Mouse (Mus musculus) limb, embryonic 11.5 days (tissue): Measurements from ENCODE around the gene Hspa12a. TPM values are rescaled to one million over a fixed set of nuclear protein-coding genes. Genes with fewer than 3 reads are reported as not detected.

Experiments
- ATAC-seq: fragments of 200-750 bp; cut with Nextera tagmentation; 2 replicates; pipeline ENCODE4 v1.8.0; 2017; ENCODE audit warnings: low read depth; ENCODE audit not compliant: insufficient number of reproducible peaks, low FRiP score, low TSS enrichment
- DNase-seq: peaks from one replicate; pipeline ENCODE4 v3.0.0-alpha.2; 2015; ENCODE audit warnings: low spot score
- H3K27ac ChIP-seq: fragments of 300-500 bp; sonication (generic); replicated peaks from 2 replicates; pipeline ENCODE4 v1.5.1; 2014; ENCODE audit warnings: low read depth, mild to moderate bottlenecking, low read length
- H3K27me3 ChIP-seq: fragments of 300-500 bp; sonication (generic); 2 replicates; pipeline ENCODE4 v1.6.1; 2014; ENCODE audit warnings: mild to moderate bottlenecking, low read length, mixed read lengths; ENCODE audit not compliant: control insufficient read depth, insufficient read depth
- H3K36me3 ChIP-seq: fragments of 300-500 bp; sonication (generic); 2 replicates; pipeline ENCODE4 v1.6.1; 2014; ENCODE audit warnings: mild to moderate bottlenecking, low read length, moderate library complexity, mixed read lengths; ENCODE audit not compliant: control insufficient read depth, insufficient read depth
- H3K4me1 ChIP-seq: fragments of 300-500 bp; sonication (generic); 2 replicates; pipeline ENCODE4 v1.6.1; 2014; ENCODE audit warnings: low read length, mixed read lengths; ENCODE audit not compliant: control insufficient read depth, insufficient read depth
- H3K4me2 ChIP-seq: fragments of 300-500 bp; sonication (generic); 2 replicates; pipeline ENCODE4 v1.6.1; 2014; ENCODE audit warnings: low read depth, mild to moderate bottlenecking, moderate library complexity; ENCODE audit not compliant: severe bottlenecking
- H3K4me3 ChIP-seq: fragments of 300-500 bp; sonication (generic); 2 replicates; pipeline ENCODE4 v1.5.1; 2014; ENCODE audit warnings: low read depth, low read length
- H3K9ac ChIP-seq: fragments of 300-500 bp; sonication (generic); 2 replicates; pipeline ENCODE4 v1.6.1; 2014; ENCODE audit warnings: mild to moderate bottlenecking, low read length
- H3K9me3 ChIP-seq: fragments of 300-500 bp; sonication (generic); 2 replicates; pipeline ENCODE4 v1.6.1; 2016; ENCODE audit warnings: low read length; ENCODE audit not compliant: control insufficient read depth
- whole genome bisulfite sequencing: fragments of 180-500 bp; shearing (Covaris S2); extraction: QIAGEN DNeasy Blood & Tissue Kit; methylation state at CpG from one replicate; pipeline ENCODE4 v1.1.7; 2014; 5-methylcytosine and 5-hydroxymethylcytosine counted together
- polyA plus RNA-seq: library from polyadenylated mRNA; unstranded; fragments of >200 nt; fragmentation: Nextera tagmentation; extraction: Ambion mirVana; gene quantifications from 2 replicates; pipeline ENCODE4 v1.2.1, GENCODE M21; 2014

Gene Hspa12a
- polyA plus RNA-seq: 3.0 and 3.5 TPM in 2 replicates

GRCm38 (mm10) chr19:58942841-58943828 lies at the start of gene Hspa12a, which contains the start of gene Eno4:
Gene Hspa12a (minus strand): TSS chr19:58943654.
Gene Eno4 (plus strand): TSS chr19:58943425.
- WGBS: under 1% methylated on average over 65 of the region's 65 CpGs
- peak within 1 kb of the TSS; percentile 91 for H3K9ac ChIP-seq
- no peaks in the 10 kb centered on the region for H3K27me3 ChIP-seq
- peaks cover 3% of the 10 kb centered on the region; the same call in 1 of the 2 replicates for H3K4me1 ChIP-seq
- ATAC-seq: peak; percentile 93
- H3K4me3 ChIP-seq: peak within 1 kb of the TSS; percentile 65
- peak; percentile 99 for DNase-seq
- no peaks in the 10 kb centered on the region for H3K9me3 ChIP-seq
- H3K4me2 ChIP-seq: peak within 1 kb of the TSS; percentile 87
- no peaks in the 10 kb centered on the region for H3K36me3 ChIP-seq
- peak within 1 kb of the TSS; percentile 70 for H3K27ac ChIP-seq

GRCm38 (mm10) chr19:58981571-58981970 lies 38.1 kb upstream of the Hspa12a start:
- ATAC-seq (no peak), DNase-seq (no peak)
- 35% methylated on average over 9 of the region's 9 CpGs for WGBS
- H3K27ac ChIP-seq: no peak overlapping the region
- no peaks in the 10 kb centered on the region for H3K27me3 ChIP-seq
- H3K4me2 ChIP-seq: no peak overlapping the region; the same call in 1 of the 2 replicates
- no peak overlapping the region for H3K9ac ChIP-seq
- no peak overlapping the region for H3K4me3 ChIP-seq
- H3K4me1 ChIP-seq: no peaks in the 10 kb centered on the region
- no peaks in the 10 kb centered on the region for H3K36me3 ChIP-seq
- H3K9me3 ChIP-seq: no peaks in the 10 kb centered on the region

DNA sequence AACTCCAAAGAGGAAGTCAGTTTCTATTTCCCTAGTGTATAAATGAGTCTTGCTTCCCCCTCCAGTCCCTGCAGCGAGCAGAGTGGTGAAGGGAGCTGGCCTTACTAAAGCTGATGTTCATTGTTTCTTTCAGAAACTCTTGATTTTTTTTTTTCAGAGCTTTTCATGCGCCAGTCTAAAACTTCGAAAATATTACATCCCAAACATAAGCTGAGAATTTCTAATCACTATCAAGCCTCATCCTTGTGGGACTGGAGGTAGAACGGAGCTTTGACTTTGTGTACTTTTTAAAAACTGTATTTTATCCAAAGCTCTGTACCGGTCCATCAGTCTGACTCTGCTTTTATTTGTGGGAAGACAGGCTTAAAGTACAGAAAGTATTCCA lies 36.6 kb upstream of the Hspa12a start:
- Histone ChIP-seq H3K4me3 (no peak overlapping the region), H3K9me3 (no peaks in the 10 kb centered on the region), H3K27me3 (no peaks in the 10 kb centered on the region), H3K36me3 (no peaks in the 10 kb centered on the region), H3K4me1 (no peaks in the 10 kb centered on the region), H3K9ac (no peak overlapping the region), H3K27ac (no peak overlapping the region), H3K4me2 (no peak overlapping the region)
- ATAC-seq (no peak), DNase-seq (no peak)
- WGBS: 86% methylated on average over 5 of the region's 5 CpGs

DNA sequence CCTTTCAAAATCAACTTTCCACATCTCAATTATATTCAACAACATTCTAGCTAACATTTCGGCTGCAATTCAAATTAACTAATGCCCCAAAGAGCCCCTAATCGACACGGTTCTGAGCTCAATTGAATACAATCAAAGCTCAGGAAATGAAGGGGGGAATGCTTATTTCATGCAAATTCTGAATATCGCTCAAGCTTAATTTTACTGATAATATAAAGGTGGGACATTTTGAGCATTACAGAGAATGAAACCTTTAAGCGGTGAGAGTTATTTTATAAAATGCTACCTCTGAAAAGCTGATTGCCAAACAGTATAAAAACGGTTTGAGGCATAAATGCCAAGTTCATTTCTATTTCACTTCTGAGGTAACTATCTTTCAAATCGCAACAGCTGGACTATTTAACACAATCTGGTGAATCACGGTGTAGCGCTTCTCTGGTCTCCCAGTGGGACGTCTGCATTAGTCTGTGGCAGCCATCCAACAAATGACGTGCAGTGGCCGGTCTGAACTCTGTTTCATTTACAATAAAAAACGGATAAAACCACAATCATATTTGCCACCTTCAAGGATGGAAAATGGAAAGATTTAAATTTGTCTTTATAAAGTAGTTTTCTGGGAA lies 36.1 kb upstream of the Hspa12a start:
- no peaks in the 10 kb centered on the region for H3K27me3 ChIP-seq
- H3K4me3 ChIP-seq: no peak overlapping the region
- H3K36me3 ChIP-seq: no peaks in the 10 kb centered on the region
- no peak overlapping the region for H3K9ac ChIP-seq
- ATAC-seq (no peak), DNase-seq (no peak)
- no peak overlapping the region for H3K27ac ChIP-seq
- no peak overlapping the region for H3K4me2 ChIP-seq
- no peaks in the 10 kb centered on the region for H3K4me1 ChIP-seq
- no peaks in the 10 kb centered on the region for H3K9me3 ChIP-seq
- WGBS: 57% methylated on average over 13 of the region's 13 CpGs

DNA sequence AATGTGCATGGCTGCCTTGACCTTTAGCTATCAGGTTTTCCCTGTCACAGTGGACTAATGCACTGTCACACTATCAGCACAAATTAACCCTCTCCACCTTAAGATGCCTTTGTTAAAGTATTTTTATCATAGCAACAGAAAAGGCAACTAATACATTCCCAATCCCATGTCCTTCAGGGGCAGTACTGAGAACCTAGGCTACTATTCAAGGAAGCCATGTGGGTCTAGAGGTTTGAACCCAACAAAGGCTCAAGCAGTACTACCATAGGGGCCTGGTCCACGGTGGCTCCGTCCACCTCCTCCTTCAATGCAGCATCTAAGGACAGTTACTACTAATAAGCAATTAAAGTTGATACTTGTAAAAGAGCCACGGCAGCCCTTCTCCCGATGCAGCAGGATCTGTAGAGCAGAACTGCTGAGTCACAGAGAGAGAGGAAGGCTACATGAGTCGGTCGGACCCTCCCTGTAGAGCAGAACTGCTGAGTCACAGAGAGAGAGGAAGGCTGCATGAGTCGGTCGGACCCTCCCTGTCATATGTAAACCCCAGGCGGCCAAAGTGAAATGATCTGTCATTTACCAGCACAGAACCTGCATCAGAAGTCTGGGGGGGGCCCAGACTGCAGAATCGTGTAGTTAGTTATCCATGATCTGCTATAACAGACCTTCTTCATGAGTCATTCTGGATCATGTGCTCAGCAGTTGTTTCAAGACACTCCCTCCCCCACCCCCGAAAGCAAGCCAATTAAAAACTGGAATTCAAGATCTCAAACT lies 35.1 kb upstream of the Hspa12a start:
- Histone ChIP-seq H3K27ac (no peak overlapping the region), H3K4me1 (no peaks in the 10 kb centered on the region), H3K27me3 (no peaks in the 10 kb centered on the region), H3K36me3 (no peaks in the 10 kb centered on the region), H3K9ac (no peak overlapping the region), H3K4me2 (no peak overlapping the region), H3K4me3 (no peak overlapping the region), H3K9me3 (no peaks in the 10 kb centered on the region)
- 64% methylated on average over 11 of the region's 11 CpGs for WGBS
- ATAC-seq (no peak), DNase-seq (no peak)

DNA sequence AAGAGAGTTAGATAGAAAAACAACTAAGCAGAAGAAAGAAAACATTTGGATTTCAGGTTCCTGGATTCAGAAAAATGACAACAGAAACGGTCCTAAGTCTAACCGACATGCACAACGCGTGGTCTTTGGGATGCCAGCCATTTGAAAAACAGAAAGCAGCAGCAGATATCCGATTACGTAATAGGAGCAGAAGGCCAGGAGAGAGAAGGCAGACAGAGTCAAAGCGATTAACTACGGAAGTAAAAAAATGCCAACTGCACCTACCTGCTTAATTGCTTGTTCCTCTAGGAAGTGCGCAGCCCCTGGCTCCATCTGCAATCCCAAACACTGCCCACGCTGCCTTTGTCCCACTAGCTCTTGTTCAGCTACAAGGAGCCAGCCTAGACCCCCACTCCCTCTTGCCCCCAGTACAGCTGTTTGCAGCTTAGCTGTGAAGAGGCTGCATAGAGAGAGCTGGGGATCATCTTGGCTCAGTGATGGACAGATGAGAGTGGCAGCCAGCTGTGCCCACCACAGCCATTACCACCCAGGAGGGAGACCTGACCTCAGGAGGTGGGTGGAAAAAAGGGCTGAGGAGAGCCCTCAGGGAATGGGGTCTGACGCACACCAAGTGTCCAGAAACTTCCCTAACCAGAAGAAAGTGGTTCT lies 31.9 kb upstream of the Hspa12a start:
- H3K4me1 ChIP-seq: peaks cover 7% of the 10 kb centered on the region; the same call in 1 of the 2 replicates
- H3K27me3 ChIP-seq: no peaks in the 10 kb centered on the region
- H3K9me3 ChIP-seq: no peaks in the 10 kb centered on the region
- no peak overlapping the region for H3K27ac ChIP-seq
- H3K4me3 ChIP-seq: no peak overlapping the region
- WGBS: 73% methylated on average over 11 of the region's 11 CpGs
- ATAC-seq (no peak), DNase-seq (no peak)
- no peak overlapping the region for H3K9ac ChIP-seq
- H3K36me3 ChIP-seq: no peaks in the 10 kb centered on the region
- H3K4me2 ChIP-seq: no peak overlapping the region

DNA sequence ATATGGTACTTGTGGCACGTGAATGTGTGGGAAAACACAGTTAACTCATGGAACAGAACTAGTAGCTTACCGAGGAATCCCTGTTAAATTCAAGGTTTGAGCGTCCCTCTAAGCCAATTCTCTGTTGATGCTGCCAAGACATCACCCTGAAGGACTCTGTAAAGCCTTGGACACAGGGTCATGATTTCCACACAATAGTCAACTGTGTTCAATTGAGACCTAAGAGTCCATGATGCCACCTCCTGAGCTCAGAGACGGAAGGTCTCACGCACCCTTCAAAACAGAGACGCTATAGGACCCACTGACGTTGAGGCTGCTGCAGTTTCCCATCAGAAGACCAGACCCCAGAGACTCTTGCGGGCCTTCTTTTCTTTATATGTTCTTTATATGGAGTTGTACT lies 30.7 kb upstream of the Hspa12a start:
- WGBS: 96% methylated on average over 8 of the region's 8 CpGs
- H3K27me3 ChIP-seq: no peaks in the 10 kb centered on the region
- no peak overlapping the region for H3K27ac ChIP-seq
- H3K36me3 ChIP-seq: no peaks in the 10 kb centered on the region
- peaks cover 12% of the 10 kb centered on the region; the same call in 1 of the 2 replicates for H3K4me1 ChIP-seq
- ATAC-seq: no peak
- H3K4me3 ChIP-seq: no peak overlapping the region
- H3K9ac ChIP-seq: no peak overlapping the region
- H3K4me2 ChIP-seq: no peak overlapping the region
- H3K9me3 ChIP-seq: no peaks in the 10 kb centered on the region
- no peak for DNase-seq
